Mouse (Mus musculus): Measurements from ENCODE around the gene Smr3a. TPM values are rescaled to one million over a fixed set of nuclear protein-coding genes. Genes with fewer than 3 reads are reported as not detected.

The Smr3a gene
- not detected for total RNA-seq (2021)
- long read RNA-seq, experiment 1: 0 reads
- long read RNA-seq, experiment 2: 0 reads

GRCm38 (mm10) chr5:88002249-88002648 is at the start of gene Smr3a:
TSS of gene Smr3a (plus strand) at chr5:88002549.
- no peak for DNase-seq

DNA sequence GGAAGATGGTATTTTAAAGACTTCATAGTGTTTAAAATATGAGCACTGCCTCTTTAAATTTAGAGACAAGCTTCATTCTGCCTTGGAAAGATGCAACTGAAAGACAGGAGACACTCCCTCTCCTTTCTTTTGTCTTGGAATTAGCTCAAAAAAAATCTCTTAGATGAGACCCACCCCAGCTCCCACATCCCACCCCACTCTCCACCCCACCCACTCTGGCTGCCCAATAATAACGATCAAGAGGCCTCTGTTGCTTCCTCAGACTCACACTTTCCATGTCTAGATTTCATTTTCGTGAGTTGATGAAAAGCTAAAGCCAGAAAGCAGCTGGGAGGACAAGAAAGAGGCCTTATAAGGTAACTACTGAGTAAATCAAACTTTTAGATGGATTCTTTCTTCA is 33.1 kb upstream of the Smr3a start, which contains the start of the genes 2310003L06Rik and Gm28434:
Gene 2310003L06Rik, plus strand, starts transcription at position 259 of the 400 bp plus-strand sequence.
Gene Gm28434, plus strand, starts transcription at position 317 of the 400 bp plus-strand sequence.
- no peak for DNase-seq

DNA sequence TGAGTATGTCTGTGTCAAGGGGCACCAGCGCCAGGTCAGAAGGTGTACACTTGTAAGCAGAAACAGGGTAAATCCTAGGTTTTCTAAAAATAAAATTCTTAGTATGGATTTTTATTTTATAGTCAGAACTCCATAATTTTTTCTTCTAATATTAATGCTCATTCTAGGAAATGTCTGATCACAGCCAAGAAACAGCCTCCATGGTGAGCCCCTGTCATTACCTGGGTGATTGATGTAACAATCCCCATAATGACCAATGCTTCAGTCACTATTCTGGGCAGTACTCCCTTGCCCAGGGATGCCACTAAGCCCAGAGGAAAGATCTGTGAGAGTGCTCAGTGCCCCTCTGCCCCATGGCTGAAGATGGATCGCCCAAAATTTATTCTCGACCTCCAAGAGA is 23.2 kb upstream of the Smr3a start, which contains the start of gene Cabs1:
Gene Cabs1, plus strand, starts transcription at position 301 of the 400 bp plus-strand sequence.
- DNase-seq: no peak

GRCm38 (mm10) chr5:87982468-87983214 is 19.7 kb upstream of the Smr3a start:
- DNase-seq: no peak

- no peak for DNase-seq
Measured at GRCm38 (mm10) chr5:88005241-88005640, 2.9 kb downstream of the Smr3a start.

Other genes with a start within 250 kb of the Smr3a start
- not detected for gene Csn1s2a, start 228.0 kb upstream of the Smr3a start, total RNA-seq (2021)
- not detected for gene Csn1s2b, start 194.5 kb upstream of the Smr3a start, total RNA-seq (2021)
- not detected for gene Prr27, start 176.9 kb upstream of the Smr3a start, total RNA-seq (2021)
- gene Odam, start 117.5 kb upstream of the Smr3a start, total RNA-seq (2021): not detected
- gene Csn3, start 77.0 kb upstream of the Smr3a start, total RNA-seq (2021): not detected
- gene 2310003L06Rik, start 33.1 kb upstream of the Smr3a start, total RNA-seq (2021): not detected
- not detected for gene Gm28434, start 33.0 kb upstream of the Smr3a start, total RNA-seq (2021)
- not detected for gene Cabs1, start 23.1 kb upstream of the Smr3a start, total RNA-seq (2021)
- gene Smr2, start 84.0 kb downstream of the Smr3a start, total RNA-seq (2021): not detected
- not detected for gene Gm11116, start 109.0 kb downstream of the Smr3a start, total RNA-seq (2021)
- gene Gm11115, start 151.6 kb downstream of the Smr3a start, total RNA-seq (2021): not detected